Mouse (Mus musculus): ENCODE data around the gene Ap1g1.

DNA sequence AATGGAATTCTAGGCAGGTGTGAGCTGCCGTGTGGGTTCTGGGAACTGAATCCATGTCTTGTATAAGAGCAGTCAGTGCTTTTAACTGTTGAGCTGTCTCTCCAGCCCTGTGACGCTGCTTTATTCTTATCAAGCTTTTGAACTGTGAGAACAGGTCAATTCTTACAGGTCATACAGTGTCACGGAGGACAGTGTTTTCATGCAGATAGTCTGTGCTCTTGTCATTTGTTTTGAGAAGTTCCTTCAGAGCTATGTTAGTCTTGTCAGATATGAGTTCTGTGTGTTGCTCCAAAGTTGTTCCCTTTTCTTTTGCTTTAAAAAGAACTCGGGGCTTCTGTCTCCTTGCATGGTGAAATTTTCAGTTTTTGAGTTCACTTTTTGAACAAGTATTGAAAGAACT, 2.2 kb downstream of the Ap1g1 start:
- TF ChIP-seq CTCF (conservative IDR thresholded peaks at IDR 0.05; ENCODE audit: insufficient read depth, insufficient read length, low read depth, low read length) (no peak), POLR2A (IDR thresholded peaks at IDR 0.05; ENCODE audit: low read depth, low read length) (no peak)

Measured in kidney, adult 2 months (tissue).